Mouse (Mus musculus): ENCODE results near the gene Bloc1s6. TPM values are rescaled to one million over a fixed set of nuclear protein-coding genes. Genes with fewer than 3 reads are reported as not detected.

Bloc1s6 gene
- 56.0 and 57.3 TPM in 2 replicates for polyA plus RNA-seq (2012; rRNA removed)

DNA sequence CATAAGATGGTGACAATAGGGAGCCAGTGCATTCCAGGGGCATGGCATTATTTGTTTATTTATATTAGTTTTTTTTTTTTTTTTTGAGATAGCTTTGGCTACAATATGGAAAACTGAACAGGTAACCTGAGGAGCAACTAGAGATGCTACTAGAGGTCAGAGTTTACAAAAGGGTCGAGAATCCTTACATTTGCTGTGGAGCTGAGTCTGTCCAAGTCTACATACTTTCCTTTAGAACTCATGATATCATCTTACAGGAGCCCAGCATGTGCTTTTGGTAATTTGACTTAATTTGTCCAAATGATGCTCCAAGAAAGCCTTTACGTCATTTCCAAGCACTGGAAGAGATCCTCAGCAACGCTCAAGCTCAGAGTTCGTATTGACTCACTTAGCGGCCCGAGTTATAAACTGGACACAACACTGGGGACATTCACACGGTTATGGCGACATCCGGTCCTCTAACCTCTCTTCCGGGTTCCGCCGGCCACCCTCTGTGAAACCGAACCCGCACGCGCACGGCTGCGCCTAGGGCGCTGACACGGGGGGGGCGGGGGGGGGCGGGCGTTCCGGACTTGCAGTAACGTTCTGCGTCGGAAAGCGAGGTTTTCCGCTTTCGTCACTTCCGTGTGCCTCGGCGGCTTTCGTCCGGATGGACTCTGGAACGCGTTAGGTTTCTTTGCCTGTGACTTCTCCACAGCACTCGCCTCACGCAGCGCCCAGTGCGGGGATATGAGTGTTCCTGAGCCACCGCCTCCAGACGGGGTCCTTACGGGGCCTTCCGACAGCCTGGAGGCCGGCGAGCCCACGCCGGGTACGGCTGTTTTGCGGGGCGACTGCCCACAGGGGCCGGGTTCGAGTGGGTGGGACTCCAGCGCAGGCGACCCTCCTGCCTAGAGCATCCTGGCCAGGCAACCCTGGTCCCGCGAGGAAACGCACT, at the start of gene Bloc1s6:
Gene Bloc1s6 (plus strand): TSS at position 610 of the 937 bp plus-strand sequence.

DNA sequence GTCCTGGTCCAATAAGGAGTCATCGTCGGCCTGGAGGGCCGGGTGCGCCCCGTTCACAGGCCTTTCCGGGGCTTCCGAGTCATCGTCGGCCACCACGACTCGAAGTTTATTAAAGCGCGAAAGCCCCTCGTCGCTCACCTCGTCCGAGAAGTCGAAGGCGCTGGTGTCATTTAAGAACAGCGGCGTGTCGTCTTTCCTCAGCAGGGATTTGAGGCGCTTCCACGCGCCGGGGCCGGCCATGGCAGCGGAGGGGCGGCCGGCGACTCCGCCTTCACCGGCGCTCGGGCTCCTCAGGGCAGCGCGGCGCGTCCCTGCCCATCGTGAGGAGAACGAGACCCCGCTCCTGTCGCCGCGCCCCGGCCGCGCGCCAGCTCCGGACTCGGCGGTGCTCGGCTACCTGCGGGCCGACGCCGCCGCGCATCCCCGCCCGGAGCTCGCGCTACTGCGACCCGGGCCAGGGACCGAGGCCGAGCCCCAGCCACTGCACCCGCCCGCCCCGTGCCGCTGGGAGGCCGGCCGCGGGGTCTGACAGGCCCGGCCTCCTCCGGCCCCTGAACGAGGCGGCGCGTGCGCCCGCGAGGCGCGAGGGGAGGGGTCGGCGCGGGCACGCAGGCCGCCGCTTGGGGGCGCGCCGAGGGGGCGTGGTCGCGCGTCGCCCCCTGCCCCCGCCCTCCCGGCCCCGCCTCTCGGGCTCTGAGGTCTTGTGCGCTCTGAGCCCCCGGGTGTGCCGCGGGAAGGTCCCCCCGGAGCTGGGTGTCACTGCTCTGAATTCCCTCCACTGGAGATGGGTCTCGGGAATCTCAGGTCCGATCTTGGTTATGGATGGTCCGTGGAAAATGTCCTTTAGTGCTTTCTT, 35.9 kb upstream of the Bloc1s6 start, which contains the start of gene Slc30a4:
Gene Slc30a4 (minus strand): TSS at position 483 of the 856 bp plus-strand sequence.

DNA sequence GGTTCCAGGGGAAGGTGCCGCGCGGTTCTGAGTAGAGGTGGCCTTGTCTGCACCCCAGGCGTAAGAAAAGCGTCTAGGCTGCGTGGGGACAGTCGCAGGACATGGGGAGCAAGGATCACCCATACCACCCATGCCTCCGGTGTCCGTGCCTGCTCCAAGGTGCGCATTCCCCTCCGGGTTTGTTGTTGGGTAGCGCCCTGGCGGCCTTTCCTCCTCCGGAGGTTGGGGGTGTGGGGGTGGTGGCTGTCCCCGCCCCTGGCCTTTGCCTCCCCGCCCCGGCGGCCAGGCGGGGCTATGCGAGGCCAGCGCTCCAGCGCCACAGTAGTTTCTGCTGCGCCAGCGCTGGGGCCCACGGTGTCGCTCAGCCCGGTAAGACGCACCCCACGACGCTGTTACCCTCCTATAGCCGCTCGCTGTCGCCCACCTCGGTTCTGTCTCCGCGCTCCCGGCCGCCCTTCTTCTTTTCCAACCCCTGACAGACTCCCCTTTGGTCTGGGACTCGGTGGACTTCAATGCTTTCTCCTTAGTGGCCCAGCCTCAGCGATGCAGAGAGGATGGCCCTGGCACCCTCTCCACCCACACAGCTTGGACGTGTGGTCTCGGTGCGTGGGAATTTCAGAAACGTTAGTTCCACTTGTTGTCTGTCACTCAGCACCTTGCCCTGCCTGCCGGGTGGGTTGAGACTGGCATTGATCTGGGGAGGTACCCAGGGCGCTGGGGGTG, 26.9 kb downstream of the Bloc1s6 start, which contains the start of gene Sqor:
Gene Sqor (plus strand): TSS at position 167 of the 723 bp plus-strand sequence.

Other genes with a start within 250 kb of the Bloc1s6 start
- 16.3 and 21.4 TPM in 2 replicates for gene Gatm, start 127.2 kb upstream of the Bloc1s6 start, polyA plus RNA-seq (2012; rRNA removed)
- 0.58 and 1.2 TPM in 2 replicates for gene AA467197, start 101.5 kb upstream of the Bloc1s6 start, polyA plus RNA-seq (2012; rRNA removed)
- 10.6 and 11.1 TPM in 2 replicates for gene Slc30a4, start 35.8 kb upstream of the Bloc1s6 start, polyA plus RNA-seq (2012; rRNA removed)
- gene Sqor, start 26.7 kb downstream of the Bloc1s6 start, polyA plus RNA-seq (2012; rRNA removed): 1.5 and 1.9 TPM in 2 replicates

All from central nervous system, embryonic 14 days (tissue).